Mouse (Mus musculus) WW6 (cell line): ENCODE results near the gene Arhgef5.
"Not testable (repeated sequence)": the region's sequence is repeated elsewhere in the genome, so short reads cannot be mapped to it uniquely, and the experiment has no call there.

Experiments
- DNase-seq: peaks from one replicate; pipeline ENCODE4 v3.0.0-alpha.2; 2013; ENCODE audit warnings: low read depth, low spot score

Arhgef5 gene

GRCm38 (mm10) chr6:43265363-43266041 lies at the start of gene Arhgef5:
Gene Arhgef5, plus strand, starts transcription at chr6:43265582.
- no peak for DNase-seq

- DNase-seq: not testable (repeated sequence)
These were observed 34.1 kb upstream of the Arhgef5 start, which contains the start of gene Olfr47 for GRCm38 (mm10) chr6:43231255-43231654. Gene Olfr47, plus strand, starts transcription at chr6:43231529.

GRCm38 (mm10) chr6:43242061-43242460 lies 23.3 kb upstream of the Arhgef5 start:
- no peak for DNase-seq

- DNase-seq: no peak
These were observed 18.0 kb upstream of the Arhgef5 start for GRCm38 (mm10) chr6:43247396-43247795.

GRCm38 (mm10) chr6:43252994-43253393 lies 12.4 kb upstream of the Arhgef5 start:
- DNase-seq: no peak

- DNase-seq: no peak
These were observed 11.0 kb upstream of the Arhgef5 start for GRCm38 (mm10) chr6:43254193-43254926.

GRCm38 (mm10) chr6:43260756-43261155 lies 4.6 kb upstream of the Arhgef5 start:
- DNase-seq: no peak

GRCm38 (mm10) chr6:43266356-43266755 lies 974 bp downstream of the Arhgef5 start:
- no peak for DNase-seq

- no peak for DNase-seq
These were observed 7.2 kb downstream of the Arhgef5 start for GRCm38 (mm10) chr6:43272597-43272996.

GRCm38 (mm10) chr6:43274123-43274522 lies 8.7 kb downstream of the Arhgef5 start:
- no peak for DNase-seq

GRCm38 (mm10) chr6:43278247-43278646 lies 12.9 kb downstream of the Arhgef5 start:
- no peak for DNase-seq

GRCm38 (mm10) chr6:43280481-43280880 lies 15.1 kb downstream of the Arhgef5 start:
- no peak for DNase-seq

GRCm38 (mm10) chr6:43292041-43292440 lies 26.7 kb downstream of the Arhgef5 start:
- no peak for DNase-seq

- no peak for DNase-seq
These were observed 27.2 kb downstream of the Arhgef5 start for GRCm38 (mm10) chr6:43292471-43293076.

- no peak for DNase-seq
These were observed 27.8 kb downstream of the Arhgef5 start for GRCm38 (mm10) chr6:43293175-43293574.

GRCm38 (mm10) chr6:43295908-43296307 lies 30.5 kb downstream of the Arhgef5 start:
- DNase-seq: no peak

GRCm38 (mm10) chr6:43296798-43297507 lies 31.6 kb downstream of the Arhgef5 start:
- DNase-seq: no peak

GRCm38 (mm10) chr6:43297508-43297850 lies 32.1 kb downstream of the Arhgef5 start:
- DNase-seq: no peak

GRCm38 (mm10) chr6:43309454-43309853 lies 44.1 kb downstream of the Arhgef5 start, which contains the start of gene Nobox:
Gene Nobox, minus strand, starts transcription at chr6:43309554.
- no peak for DNase-seq

GRCm38 (mm10) chr6:43310071-43310470 lies 44.7 kb downstream of the Arhgef5 start:
- DNase-seq: no peak

GRCm38 (mm10) chr6:43312546-43312945 lies 47.2 kb downstream of the Arhgef5 start:
- no peak for DNase-seq
